Mouse (Mus musculus) small intestine, adult 2 months (tissue): ENCODE results near the gene Glt28d2. TPM values are rescaled to one million over a fixed set of nuclear protein-coding genes. Genes with fewer than 3 reads are reported as not detected.

Experiments
- H3K27ac ChIP-seq: fragments of 200-500 bp; 2 replicates; pipeline ENCODE4 v1.5.1; 2012; ENCODE audit warnings: low read depth, low read length, control low read depth, inconsistent platforms; ENCODE audit not compliant: insufficient read depth
- H3K27me3 ChIP-seq: fragments of 200-500 bp; 2 replicates; pipeline ENCODE4 v1.6.1; 2012; ENCODE audit warnings: mild to moderate bottlenecking, moderate library complexity, low read length, inconsistent platforms; ENCODE audit not compliant: control insufficient read depth, insufficient read depth
- H3K36me3 ChIP-seq: fragments of 200-500 bp; 2 replicates; pipeline ENCODE4 v1.6.1; 2012; ENCODE audit warnings: mild to moderate bottlenecking, low read length, control low read depth, inconsistent platforms; ENCODE audit not compliant: control insufficient read depth, insufficient read depth
- H3K4me1 ChIP-seq: fragments of 200-500 bp; 2 replicates; pipeline ENCODE4 v1.6.1; 2012; ENCODE audit warnings: low read length, inconsistent platforms, mixed read lengths; ENCODE audit not compliant: control insufficient read depth, insufficient read depth, insufficient read length
- H3K4me3 ChIP-seq: fragments of 200-500 bp; 2 replicates; pipeline ENCODE4 v1.5.1; 2012; ENCODE audit warnings: low read depth, mild to moderate bottlenecking, control low read depth, inconsistent platforms, low read length, moderate library complexity
- CTCF ChIP-seq: fragments of 200-500 bp; IDR thresholded peaks from 2 replicates; pipeline ENCODE4 v1.5.1; 2012; ENCODE audit warnings: low read depth, mild to moderate bottlenecking, control low read depth, inconsistent platforms, low read length, moderate library complexity, mixed read lengths; ENCODE audit not compliant: insufficient replicate concordance, insufficient read length; ENCODE audit errors: extremely low read depth
- POLR2A ChIP-seq: fragments of 200-500 bp; IDR thresholded peaks from 2 replicates; pipeline ENCODE4 v1.6.1; 2012; ENCODE audit warnings: low read depth, mild to moderate bottlenecking, control low read depth, inconsistent platforms, low read length, moderate library complexity
- WGBS: fragments of 180-500 bp; shearing (Covaris S2); methylation state at CpG from one replicate; pipeline ENCODE4 v1.1.7; 2018; 5-methylcytosine and 5-hydroxymethylcytosine counted together
- polyA plus RNA-seq: library from polyadenylated mRNA; depleted of rRNA; stranded (reverse); fragments of >200 nt; gene quantifications from 2 replicates; pipeline ENCODE4 v1.2.3, GENCODE M21; 2012

The Glt28d2 gene
- polyA plus RNA-seq, 1 experiment = 2.7 TPM

- 20% methylated on average over 5 of the region's 5 CpGs for WGBS
- TF ChIP-seq POLR2A (no peak), CTCF (no peak)
Measured at GRCm38 (mm10) chr3:85878911-85879310, 8.4 kb downstream of the Glt28d2 start.

DNA sequence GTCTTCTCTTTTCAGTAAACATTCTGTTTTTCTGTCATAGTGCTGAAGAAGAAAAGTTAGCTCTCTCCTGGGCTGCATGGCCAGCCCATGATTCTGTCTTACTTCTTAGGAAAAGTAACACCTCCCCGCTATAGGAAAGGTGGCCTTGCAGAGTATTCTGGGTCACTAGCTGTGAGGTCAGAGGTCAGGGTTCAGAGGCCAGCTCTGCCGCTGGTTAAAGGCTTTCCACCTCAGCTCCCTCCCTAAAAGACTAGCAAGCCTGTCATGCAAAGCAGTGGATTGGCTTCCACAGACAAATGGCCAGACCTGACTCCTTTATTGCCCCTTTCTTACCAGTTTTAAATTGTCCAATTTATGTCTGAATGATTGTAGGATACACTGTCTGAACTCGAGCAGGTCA is 23.3 kb downstream of the Glt28d2 start:
- TF ChIP-seq CTCF (no peak), POLR2A (no peak)
- 43% methylated on average over 3 of the region's 3 CpGs for WGBS
- Histone ChIP-seq H3K27ac (no peak overlapping the region), H3K27me3 (no peaks in the 10 kb centered on the region), H3K36me3 (no peaks in the 10 kb centered on the region), H3K4me3 (no peak overlapping the region), H3K4me1 (no peaks in the 10 kb centered on the region)

More at GRCm38 (mm10) chr3:85878911-85879310, 8.4 kb downstream of the Glt28d2 start:
- no peaks in the 10 kb centered on the region for H3K27me3 ChIP-seq
- H3K27ac ChIP-seq = no peak overlapping the region
- H3K4me3 ChIP-seq = no peak overlapping the region
- H3K4me1 ChIP-seq = peaks cover 20% of the 10 kb centered on the region; the same call in 1 of the 2 replicates
- no peaks in the 10 kb centered on the region for H3K36me3 ChIP-seq

DNA sequence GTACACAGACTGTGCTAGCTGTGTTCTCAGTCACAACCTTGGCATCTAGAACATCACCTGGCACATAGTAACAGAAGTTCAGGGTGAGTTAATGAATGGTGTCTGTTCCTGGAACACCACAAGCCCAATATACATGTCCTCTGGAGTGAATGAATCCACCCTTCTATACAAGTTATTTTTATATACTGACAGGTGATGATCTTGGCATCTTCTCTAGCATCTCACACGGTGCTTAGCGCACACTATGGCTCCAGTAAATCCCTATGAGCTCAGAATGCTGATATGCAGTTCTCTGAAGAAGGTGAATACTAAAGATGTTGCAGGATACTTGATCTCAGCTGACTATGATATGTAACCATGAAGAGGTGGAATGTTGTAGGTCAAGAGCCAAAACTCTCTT is 24.4 kb downstream of the Glt28d2 start:
- TF ChIP-seq POLR2A (no peak), CTCF (no peak)
- H3K27me3 ChIP-seq = no peaks in the 10 kb centered on the region
- WGBS = 89% methylated on average over 2 of the region's 2 CpGs
- no peaks in the 10 kb centered on the region for H3K4me1 ChIP-seq
- no peak overlapping the region for H3K4me3 ChIP-seq
- no peaks in the 10 kb centered on the region for H3K36me3 ChIP-seq
- no peak overlapping the region for H3K27ac ChIP-seq

GRCm38 (mm10) chr3:85860996-85861395 is 26.3 kb downstream of the Glt28d2 start:
- no peaks in the 10 kb centered on the region for H3K4me1 ChIP-seq
- H3K27me3 ChIP-seq = no peaks in the 10 kb centered on the region
- no peak overlapping the region for H3K4me3 ChIP-seq
- no peaks in the 10 kb centered on the region for H3K36me3 ChIP-seq
- no peak for TF ChIP-seq CTCF
- TF ChIP-seq POLR2A = no peak
- WGBS = 60% methylated on average over 5 of the region's 5 CpGs
- no peak overlapping the region for H3K27ac ChIP-seq

DNA sequence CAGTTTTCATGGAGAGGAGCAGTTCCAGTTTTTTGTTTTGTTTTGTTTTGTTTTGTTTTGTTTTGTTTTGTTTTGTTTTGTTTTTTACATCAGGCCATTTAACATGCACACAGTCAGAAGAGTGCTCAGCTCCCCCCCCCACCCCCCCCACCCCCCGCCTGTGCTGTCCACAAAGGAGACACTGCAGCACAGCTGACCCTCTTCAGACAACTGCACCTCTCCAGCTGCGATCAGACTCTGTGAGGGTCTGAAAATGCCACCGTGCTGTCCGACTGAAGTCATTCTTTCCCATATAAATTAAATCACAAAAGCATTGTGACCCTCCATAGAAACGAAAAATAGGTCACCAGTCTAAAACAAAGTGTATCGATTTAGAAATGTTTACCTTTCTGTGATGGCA is 28.0 kb downstream of the Glt28d2 start:
- TF ChIP-seq POLR2A (no peak), CTCF (no peak)
- H3K4me1 ChIP-seq = no peaks in the 10 kb centered on the region
- no peaks in the 10 kb centered on the region for H3K27me3 ChIP-seq
- WGBS = 74% methylated on average over 6 of the region's 6 CpGs
- no peak overlapping the region for H3K27ac ChIP-seq
- H3K4me3 ChIP-seq = no peak overlapping the region
- H3K36me3 ChIP-seq = no peaks in the 10 kb centered on the region

- H3K4me3 ChIP-seq = no peak overlapping the region
- TF ChIP-seq CTCF = no peak
- TF ChIP-seq POLR2A = no peak
- no peaks in the 10 kb centered on the region for H3K36me3 ChIP-seq
- H3K4me1 ChIP-seq = no peaks in the 10 kb centered on the region
- no peaks in the 10 kb centered on the region for H3K27me3 ChIP-seq
- 71% methylated on average over 11 of the region's 11 CpGs for WGBS
- no peak overlapping the region for H3K27ac ChIP-seq
Measured at GRCm38 (mm10) chr3:85858140-85859135, 28.9 kb downstream of the Glt28d2 start.

DNA sequence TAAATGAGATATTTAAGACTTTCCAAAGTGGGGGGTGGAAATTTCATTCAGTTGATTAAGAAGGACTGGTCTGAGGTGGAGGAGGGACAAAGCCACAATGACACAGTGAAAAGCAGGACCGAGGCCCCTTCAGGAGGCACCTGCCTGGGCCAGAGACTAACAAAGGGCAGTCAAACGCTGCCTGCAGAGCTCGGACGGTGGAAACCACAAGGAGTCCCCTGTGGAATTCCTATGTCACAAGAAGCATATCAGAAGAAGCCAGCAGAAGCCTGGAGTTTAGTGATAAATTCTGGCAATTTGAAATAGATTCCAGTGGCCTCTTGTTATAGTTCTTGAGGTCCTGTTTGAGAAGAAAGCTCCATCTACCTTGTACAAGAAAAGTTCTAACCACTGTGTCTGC is 30.2 kb downstream of the Glt28d2 start:
- Histone ChIP-seq H3K4me3 (no peak overlapping the region), H3K27ac (no peak overlapping the region), H3K27me3 (no peaks in the 10 kb centered on the region), H3K4me1 (no peaks in the 10 kb centered on the region), H3K36me3 (no peaks in the 10 kb centered on the region)
- 69% methylated on average over 4 of the region's 4 CpGs for WGBS
- no peak for TF ChIP-seq POLR2A
